Mouse (Mus musculus) bone marrow, adult 2 months (tissue): ENCODE data around the gene Cbx1.

Experiments
- CTCF ChIP-seq: fragments of 200-500 bp; IDR thresholded peaks from 2 replicates; pipeline ENCODE4 v1.5.1; 2011; ENCODE audit warnings: low read length, control low read depth; ENCODE audit not compliant: control insufficient read depth, insufficient read depth
- POLR2A ChIP-seq: fragments of 200-500 bp; IDR thresholded peaks from 2 replicates; pipeline ENCODE4 v1.6.1; 2011; ENCODE audit warnings: low read depth, mild to moderate bottlenecking, control low read depth, low read length, borderline replicate concordance; ENCODE audit not compliant: control insufficient read depth

DNA sequence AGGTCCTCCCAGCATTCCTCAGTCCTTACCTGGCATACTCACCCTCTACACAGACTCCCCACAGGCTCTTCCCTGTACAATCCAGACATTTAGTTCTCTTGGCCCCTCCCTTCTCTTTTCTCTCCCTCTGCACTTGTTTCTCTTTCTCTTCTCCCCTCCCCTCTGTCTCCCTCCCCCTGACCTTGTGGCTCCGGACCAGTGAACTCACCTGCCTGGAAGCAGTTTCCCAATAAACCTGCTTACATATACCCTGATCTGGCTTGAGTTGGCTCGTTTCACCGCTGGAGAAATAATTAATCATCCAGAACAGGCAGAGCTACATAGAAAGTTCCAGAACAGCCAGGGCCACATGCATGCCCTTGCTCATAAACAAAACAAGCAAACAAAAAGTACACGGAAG lies 42.6 kb downstream of the Cbx1 start:
- TF ChIP-seq POLR2A = no peak
- no peak for TF ChIP-seq CTCF
